Mouse (Mus musculus): Measurements from ENCODE around the gene Esyt1.

The Esyt1 gene

GRCm38 (mm10) chr10:128487861-128488712, 37.6 kb downstream of the Esyt1 start:
- DNase-seq: no peak

- DNase-seq: no peak
These were observed 39.3 kb downstream of the Esyt1 start for GRCm38 (mm10) chr10:128486370-128486769.

- no peak for DNase-seq
These were observed 51.3 kb downstream of the Esyt1 start for GRCm38 (mm10) chr10:128474366-128474765.

GRCm38 (mm10) chr10:128460270-128460630, 65.4 kb downstream of the Esyt1 start:
- DNase-seq: no peak
